Mouse (Mus musculus) liver, adult 2 months (tissue): ENCODE measurements around the gene Slc25a35. TPM values are rescaled to one million over a fixed set of nuclear protein-coding genes. Genes with fewer than 3 reads are reported as not detected.

Experiments used
- DNase-seq: peaks from one replicate; pipeline ENCODE4 v3.0.0-alpha.2; 2011; ENCODE audit warnings: low read depth, low spot score; ENCODE audit errors: extremely low read depth
- H3K27ac ChIP-seq: fragments of 200-500 bp; replicated peaks from 2 replicates; pipeline ENCODE4 v1.5.1; 2012; ENCODE audit warnings: low read depth, mild to moderate bottlenecking, control low read depth, inconsistent platforms, low read length; ENCODE audit not compliant: insufficient read depth
- H3K27me3 ChIP-seq: fragments of 200-500 bp; 2 replicates; pipeline ENCODE4 v1.6.1; 2012; ENCODE audit warnings: mild to moderate bottlenecking, moderate library complexity, low read length, inconsistent platforms; ENCODE audit not compliant: control insufficient read depth, insufficient read depth
- H3K36me3 ChIP-seq: fragments of 200-500 bp; 2 replicates; pipeline ENCODE4 v1.6.1; 2012; ENCODE audit warnings: low read length, inconsistent platforms; ENCODE audit not compliant: control insufficient read depth, insufficient read depth
- H3K4me1 ChIP-seq: fragments of 200-500 bp; 2 replicates; pipeline ENCODE4 v1.6.1; 2011; ENCODE audit warnings: low read length; ENCODE audit not compliant: control insufficient read depth, insufficient read depth
- H3K4me3 ChIP-seq: fragments of 200-500 bp; 2 replicates; pipeline ENCODE4 v1.5.1; 2011; ENCODE audit warnings: low read depth, mild to moderate bottlenecking, control low read depth, low read length, moderate library complexity; ENCODE audit not compliant: insufficient read depth
- H3K79me2 ChIP-seq: fragments of 200-500 bp; 2 replicates; pipeline ENCODE4 v1.6.1; 2012; ENCODE audit warnings: inconsistent platforms, mild to moderate bottlenecking, low read length, moderate library complexity; ENCODE audit not compliant: control insufficient read depth, insufficient read depth
- H3K9ac ChIP-seq: fragments of 200-500 bp; 2 replicates; pipeline ENCODE4 v1.6.1; 2012; ENCODE audit warnings: low read depth, mild to moderate bottlenecking, control low read depth, inconsistent platforms, low read length
- CTCF ChIP-seq: fragments of 200-500 bp; IDR thresholded peaks from 2 replicates; pipeline ENCODE4 v1.5.1; 2011; ENCODE audit warnings: low read depth, low read length, control low read depth
- POLR2A ChIP-seq: fragments of 200-500 bp; IDR thresholded peaks from 2 replicates; pipeline ENCODE4 v1.6.1; 2011; ENCODE audit warnings: low read length, control low read depth; ENCODE audit not compliant: insufficient read depth; ENCODE audit errors: extremely low read depth
- polyA plus RNA-seq: library from polyadenylated mRNA; depleted of rRNA; stranded (reverse); fragments of >200 nt; gene quantifications from 2 replicates; pipeline ENCODE4 v1.2.3, GENCODE M21; 2012; rRNA removed
- total RNA-seq: library from RNA; depleted of rRNA; stranded (reverse); fragments of >200 nt; gene quantifications from 2 replicates; pipeline ENCODE4 v1.2.3, GENCODE M21; 2014; rRNA removed

Slc25a35 gene
- total and polyA plus RNA-seq, 2 experiments: 0.28 to 2.5 TPM

- H3K4me1 ChIP-seq: peaks cover 2% of the 10 kb centered on the region
- 0 out of 2 replicates have a peak, but pooled peaks cover 3% of the 10 kb centered on the region for H3K79me2 ChIP-seq
- H3K27ac ChIP-seq: no peak overlapping the region
- DNase-seq: no peak
- no peaks in the 10 kb centered on the region for H3K27me3 ChIP-seq
- peaks cover 8% of the 10 kb centered on the region for H3K36me3 ChIP-seq
- TF ChIP-seq CTCF (no peak), POLR2A (no peak)
- no peak overlapping the region for H3K9ac ChIP-seq
- no peak overlapping the region for H3K4me3 ChIP-seq
Measured at GRCm38 (mm10) chr11:69020691-69021090, 52.8 kb downstream of the Slc25a35 start.

Other genes starting within 250 kb of the Slc25a35 start
- gene Ndel1, start 96.3 kb upstream of the Slc25a35 start, total RNA-seq: 41.3 and 45.8 TPM in 2 replicates
- gene Ndel1, start 96.3 kb upstream of the Slc25a35 start, polyA plus RNA-seq: 27.5 and 33.8 TPM in 2 replicates
- under 0.01 and 0.07 TPM in 2 replicates for gene Rnf222, start 79.6 kb upstream of the Slc25a35 start, total RNA-seq
- gene Rnf222, start 79.6 kb upstream of the Slc25a35 start, polyA plus RNA-seq: 0.11 TPM in 1 of 2 replicates, not detected in the other
- gene Rpl26, start 66.5 kb upstream of the Slc25a35 start, total RNA-seq: 1,005 and 1,133 TPM in 2 replicates
- gene Rpl26, start 66.5 kb upstream of the Slc25a35 start, polyA plus RNA-seq: 292 and 293 TPM in 2 replicates
- not detected in 2 replicates for gene Odf4, start 41.0 kb upstream of the Slc25a35 start, total RNA-seq
- not detected in 2 replicates for gene Odf4, start 41.0 kb upstream of the Slc25a35 start, polyA plus RNA-seq
- 2.4 and 3.2 TPM in 2 replicates for gene Arhgef15, start 10.7 kb upstream of the Slc25a35 start, total RNA-seq
- 11.7 and 14.8 TPM in 2 replicates for gene Arhgef15, start 10.7 kb upstream of the Slc25a35 start, polyA plus RNA-seq
- gene Rangrf, start 7.1 kb downstream of the Slc25a35 start, total RNA-seq: 3.1 and 6.8 TPM in 2 replicates
- gene Rangrf, start 7.1 kb downstream of the Slc25a35 start, polyA plus RNA-seq: 5.5 and 6.1 TPM in 2 replicates
- 7.0 and 9.4 TPM in 2 replicates for gene Pfas, start 40.3 kb downstream of the Slc25a35 start, total RNA-seq
- 4.9 and 5.0 TPM in 2 replicates for gene Pfas, start 40.3 kb downstream of the Slc25a35 start, polyA plus RNA-seq
- gene Ctc1, start 47.8 kb downstream of the Slc25a35 start, total RNA-seq: 2.6 and 5.0 TPM in 2 replicates
- 8.1 and 12.5 TPM in 2 replicates for gene Ctc1, start 47.8 kb downstream of the Slc25a35 start, polyA plus RNA-seq
- gene Aurkb, start 77.5 kb downstream of the Slc25a35 start, total RNA-seq: 0.37 and 1.2 TPM in 2 replicates
- gene Aurkb, start 77.5 kb downstream of the Slc25a35 start, polyA plus RNA-seq: 0.34 and 0.66 TPM in 2 replicates
- 6.1 and 6.5 TPM in 2 replicates for gene Borcs6, start 91.6 kb downstream of the Slc25a35 start, total RNA-seq
- gene Borcs6, start 91.6 kb downstream of the Slc25a35 start, polyA plus RNA-seq: 10.5 and 11.2 TPM in 2 replicates
- 1.8 and 2.2 TPM in 2 replicates for gene Tmem107, start 102.7 kb downstream of the Slc25a35 start, total RNA-seq
- 3.3 and 4.7 TPM in 2 replicates for gene Tmem107, start 102.7 kb downstream of the Slc25a35 start, polyA plus RNA-seq
- gene Vamp2, start 120.4 kb downstream of the Slc25a35 start, total RNA-seq: 5.2 and 6.4 TPM in 2 replicates
- gene Vamp2, start 120.4 kb downstream of the Slc25a35 start, polyA plus RNA-seq: 21.7 and 36.9 TPM in 2 replicates
- gene Per1, start 127.1 kb downstream of the Slc25a35 start, total RNA-seq: 8.0 and 9.0 TPM in 2 replicates
- gene Per1, start 127.1 kb downstream of the Slc25a35 start, polyA plus RNA-seq: 4.6 and 6.9 TPM in 2 replicates
- not detected in 2 replicates for gene Hes7, start 152.3 kb downstream of the Slc25a35 start, total RNA-seq
- 0.05 TPM in 1 of 2 replicates, not detected in the other for gene Hes7, start 152.3 kb downstream of the Slc25a35 start, polyA plus RNA-seq
- 0.13 TPM in 1 of 2 replicates, not detected in the other for gene 9130213A22Rik, start 154.5 kb downstream of the Slc25a35 start, total RNA-seq
- 0.05 and 0.10 TPM in 2 replicates for gene 9130213A22Rik, start 154.5 kb downstream of the Slc25a35 start, polyA plus RNA-seq
- not detected in 2 replicates for gene Aloxe3, start 157.8 kb downstream of the Slc25a35 start, total RNA-seq
- 0.09 TPM in 1 of 2 replicates, not detected in the other for gene Aloxe3, start 157.8 kb downstream of the Slc25a35 start, polyA plus RNA-seq
- gene Alox12b, start 188.9 kb downstream of the Slc25a35 start, total RNA-seq: not detected in 2 replicates
- not detected in 2 replicates for gene Alox12b, start 188.9 kb downstream of the Slc25a35 start, polyA plus RNA-seq
- gene Alox8, start 229.7 kb downstream of the Slc25a35 start, total RNA-seq: not detected in 2 replicates
- not detected in 2 replicates for gene Alox8, start 229.7 kb downstream of the Slc25a35 start, polyA plus RNA-seq